Mouse (Mus musculus): Measurements from ENCODE around the gene Prkcd. TPM values are rescaled to one million over a fixed set of nuclear protein-coding genes. Genes with fewer than 3 reads are reported as not detected.
"Not testable (repeated sequence)": the region's sequence is repeated elsewhere in the genome, so short reads cannot be mapped to it uniquely, and the experiment has no call there.

Gene Prkcd
- polyA plus RNA-seq, 1 experiment from 2014 or later, result 17.4 TPM

DNA sequence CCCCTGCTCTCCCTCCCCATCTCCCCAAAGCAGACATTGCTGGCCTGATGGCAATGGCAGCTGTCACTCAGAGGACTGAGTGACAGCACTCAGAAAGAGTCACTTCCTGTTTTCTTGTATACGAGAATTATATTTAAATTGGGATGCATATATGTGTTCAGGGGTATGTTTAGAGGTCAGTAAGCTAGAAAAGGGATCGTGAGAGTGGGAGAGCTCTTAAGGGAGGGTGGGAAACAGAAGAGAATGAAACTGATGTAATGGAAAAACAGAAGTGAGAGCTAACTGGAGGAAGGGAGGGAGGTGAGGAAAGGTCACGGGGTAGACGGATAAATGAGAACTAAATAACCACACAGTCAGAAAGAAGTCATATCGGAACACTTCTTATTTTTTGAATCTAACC lies 46.8 kb downstream of the Prkcd start:
- 85% methylated on average over 5 of the region's 5 CpGs for WGBS
- no peak overlapping the region for H3K9ac ChIP-seq (replicated peaks)
- H3K27me3 ChIP-seq, result no peaks in the 10 kb centered on the region
- H3K4me2 ChIP-seq (replicated peaks), result no peak overlapping the region
- H3K4me1 ChIP-seq (replicated peaks), result peaks cover 5% of the 10 kb centered on the region
- H3K36me3 ChIP-seq, result peaks cover 14% of the 10 kb centered on the region
- H3K9me3 ChIP-seq, result no peaks in the 10 kb centered on the region
- no peak overlapping the region for H3K4me3 ChIP-seq (replicated peaks)
- H3K27ac ChIP-seq, result no peak overlapping the region
- ATAC-seq, result no peak

DNA sequence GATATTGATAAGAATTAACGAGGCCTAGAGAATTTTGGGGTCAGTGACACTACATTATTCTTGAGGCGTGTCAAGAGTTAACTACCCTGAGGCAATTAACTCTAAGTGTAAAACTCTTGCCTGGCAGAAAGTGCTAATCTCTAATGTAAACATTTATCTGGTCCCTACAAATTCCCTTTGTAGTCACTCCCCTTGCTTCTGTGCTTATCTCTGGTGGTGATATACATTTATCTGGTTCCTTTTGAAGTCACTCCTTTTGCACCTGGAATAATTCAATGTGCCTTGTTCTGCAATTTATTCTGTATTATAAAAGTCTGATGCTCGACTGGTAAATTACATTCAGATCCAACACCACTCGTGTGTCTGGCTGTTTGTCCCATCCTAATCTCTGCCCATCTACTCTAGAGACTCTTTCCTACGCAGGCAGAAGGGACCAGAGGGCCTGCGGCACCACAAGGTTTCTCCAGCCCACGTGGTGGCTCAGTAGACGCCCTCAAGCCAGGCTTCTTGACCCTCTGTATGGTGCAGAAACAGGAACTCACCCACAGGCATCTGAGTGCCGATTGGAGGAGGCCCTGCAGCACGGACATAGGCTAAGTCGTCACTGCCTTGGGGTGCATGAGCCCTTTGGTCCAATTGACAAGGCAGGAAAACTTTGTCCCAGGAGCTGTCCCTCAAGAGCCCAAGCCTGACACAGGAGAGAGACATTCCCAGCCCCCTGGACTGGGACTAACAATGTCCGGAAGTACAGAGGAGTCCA lies 48.5 kb downstream of the Prkcd start:
- H3K4me1 ChIP-seq (replicated peaks); H3K4me3 ChIP-seq (replicated peaks); H3K9ac ChIP-seq (replicated peaks); H3K27ac ChIP-seq; H3K27me3 ChIP-seq; H3K4me2 ChIP-seq (replicated peaks); H3K9me3 ChIP-seq; ATAC-seq: not testable (repeated sequence)
- WGBS, result 50% methylated on average over 10 of the region's 12 CpGs
- peaks cover 30% of the 10 kb centered on the region for H3K36me3 ChIP-seq

DNA sequence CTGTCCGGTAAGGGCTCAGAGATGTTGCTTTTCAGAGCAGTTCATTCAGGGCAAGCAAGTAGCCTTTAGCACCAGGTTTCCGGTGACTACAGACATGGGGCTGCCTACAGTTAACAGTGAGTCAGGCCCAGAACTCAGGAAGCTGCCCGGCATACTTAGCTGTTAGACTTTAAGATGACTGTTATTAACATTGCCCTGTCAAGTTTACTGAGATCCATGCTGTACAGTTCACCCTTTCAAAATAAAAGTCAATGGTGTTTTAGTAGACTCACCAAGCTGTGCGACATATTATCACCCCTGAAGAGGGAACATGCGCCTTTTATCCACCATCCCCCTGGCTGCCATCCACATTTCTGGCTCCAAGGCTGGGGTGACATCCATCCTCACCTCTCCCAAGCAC lies 49.8 kb downstream of the Prkcd start:
- Histone ChIP-seq H3K27me3 (no peaks in the 10 kb centered on the region), H3K9ac (replicated peaks) (no peak overlapping the region), H3K4me2 (replicated peaks) (no peak overlapping the region), H3K4me1 (replicated peaks) (peaks cover 4% of the 10 kb centered on the region; the same call in 1 of the 2 replicates), H3K36me3 (peaks cover 42% of the 10 kb centered on the region), H3K27ac (no peak overlapping the region), H3K9me3 (no peaks in the 10 kb centered on the region), H3K4me3 (replicated peaks) (no peak overlapping the region)
- no peak for ATAC-seq
- 84% methylated on average over 5 of the region's 5 CpGs for WGBS

DNA sequence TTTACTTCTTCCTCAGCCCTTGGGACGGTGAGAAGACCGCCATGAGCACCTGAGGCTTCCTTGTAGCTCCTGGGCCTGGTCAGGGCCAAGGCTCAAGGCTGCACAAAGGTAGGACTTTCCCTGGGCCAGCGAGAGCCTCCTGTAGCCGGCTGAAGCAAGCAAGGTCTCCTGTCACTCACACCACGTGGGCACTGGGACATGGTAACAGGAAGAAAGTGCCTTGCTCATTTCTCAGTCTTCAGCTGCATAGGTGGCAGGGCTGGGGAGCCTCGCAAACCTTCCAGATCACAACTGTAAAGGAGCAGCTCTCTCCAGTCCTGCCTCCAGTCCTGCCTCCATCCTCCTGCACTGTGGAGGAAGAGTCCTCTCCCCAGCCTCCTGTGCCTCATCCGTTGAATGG lies 50.2 kb downstream of the Prkcd start:
- no peaks in the 10 kb centered on the region for H3K9me3 ChIP-seq
- no peak overlapping the region for H3K9ac ChIP-seq (replicated peaks)
- peaks cover 47% of the 10 kb centered on the region for H3K36me3 ChIP-seq
- 82% methylated on average over 7 of the region's 7 CpGs for WGBS
- no peak overlapping the region for H3K4me3 ChIP-seq (replicated peaks)
- H3K27me3 ChIP-seq, result no peaks in the 10 kb centered on the region
- no peak for ATAC-seq
- H3K4me2 ChIP-seq (replicated peaks), result no peak overlapping the region
- no peak overlapping the region for H3K27ac ChIP-seq
- H3K4me1 ChIP-seq (replicated peaks), result peaks cover 4% of the 10 kb centered on the region; the same call in 1 of the 2 replicates

DNA sequence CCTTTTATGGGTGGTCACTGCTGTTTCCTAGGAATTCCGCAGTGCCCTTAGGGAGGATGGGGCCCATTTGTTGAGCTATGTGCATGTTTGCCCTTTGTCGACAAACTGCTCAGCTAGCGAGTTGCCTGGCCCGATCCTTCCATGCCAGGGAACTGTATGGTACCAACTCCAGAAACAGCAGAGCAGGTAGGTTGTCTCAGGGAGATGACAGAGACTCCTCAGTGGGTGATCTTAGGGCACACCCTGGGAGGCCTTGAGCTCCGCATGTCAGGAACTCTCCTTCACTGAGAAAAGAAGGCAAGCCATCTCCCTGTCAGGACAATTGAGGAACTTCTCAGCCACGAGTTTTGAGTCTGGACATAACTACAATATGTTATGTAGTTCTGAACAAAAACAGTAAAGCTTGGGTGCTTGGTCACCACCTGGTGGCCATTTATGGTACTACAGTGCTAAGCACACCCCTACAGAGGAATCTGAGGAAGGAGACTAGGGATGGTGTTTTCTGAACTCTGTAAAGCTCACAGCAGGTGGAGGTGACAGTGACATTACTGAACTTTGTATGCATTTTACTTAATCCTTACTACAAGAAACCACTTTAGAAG lies 51.9 kb downstream of the Prkcd start:
- H3K4me2 ChIP-seq (replicated peaks), result no peak overlapping the region
- H3K9me3 ChIP-seq, result no peaks in the 10 kb centered on the region
- 75% methylated on average over 6 of the region's 6 CpGs for WGBS
- ATAC-seq, result peak; percentile 66
- no peaks in the 10 kb centered on the region for H3K4me1 ChIP-seq (replicated peaks)
- H3K4me3 ChIP-seq (replicated peaks), result no peak overlapping the region
- no peaks in the 10 kb centered on the region for H3K27me3 ChIP-seq
- peaks cover 62% of the 10 kb centered on the region for H3K36me3 ChIP-seq
- H3K27ac ChIP-seq, result no peak overlapping the region
- no peak overlapping the region for H3K9ac ChIP-seq (replicated peaks)

DNA sequence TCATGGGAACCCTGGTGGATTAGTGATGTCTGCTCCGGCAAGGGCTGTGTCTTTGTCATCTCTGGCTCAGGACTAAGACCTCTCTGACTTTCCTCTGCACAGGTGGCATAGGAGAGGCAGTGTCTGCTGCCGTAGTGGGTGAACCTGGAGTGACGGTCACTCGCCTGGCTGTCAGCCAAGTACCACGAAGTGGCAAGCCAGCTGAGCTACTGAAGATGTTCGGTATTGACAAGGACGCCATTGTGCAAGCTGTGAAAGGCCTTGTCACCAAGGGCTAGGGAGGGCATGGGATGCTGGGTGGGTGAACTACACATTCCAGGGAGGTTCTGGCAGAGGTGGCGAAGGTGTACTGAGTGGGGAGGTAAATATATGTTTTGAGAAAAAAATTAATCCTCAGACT lies 52.8 kb downstream of the Prkcd start:
- no peak overlapping the region for H3K4me2 ChIP-seq (replicated peaks)

DNA sequence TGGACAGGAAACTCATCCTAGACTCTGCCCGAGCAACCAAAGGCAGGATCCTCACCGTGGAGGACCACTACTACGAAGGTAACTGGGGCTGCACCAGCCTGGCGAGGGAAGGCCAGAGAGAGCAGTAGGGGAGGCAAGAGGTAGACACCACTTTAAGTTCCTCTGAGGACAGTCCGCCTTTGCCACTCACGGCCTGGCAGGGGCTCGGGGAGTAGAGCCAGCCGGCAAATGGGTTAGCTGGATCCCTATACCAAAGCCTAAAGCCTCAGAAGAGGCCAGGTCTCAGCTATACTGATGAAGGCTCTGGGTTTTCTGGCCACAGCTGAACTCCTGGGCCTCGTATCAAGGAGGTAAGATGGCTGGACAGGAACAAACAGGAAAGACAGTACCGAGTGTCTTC lies 53.8 kb downstream of the Prkcd start:
- Histone ChIP-seq H3K27me3 (no peaks in the 10 kb centered on the region), H3K9me3 (no peaks in the 10 kb centered on the region), H3K9ac (replicated peaks) (no peak overlapping the region), H3K27ac (no peak overlapping the region), H3K4me1 (replicated peaks) (no peaks in the 10 kb centered on the region), H3K36me3 (peaks cover 80% of the 10 kb centered on the region), H3K4me3 (replicated peaks) (no peak overlapping the region), H3K4me2 (replicated peaks) (no peak overlapping the region)
- WGBS, result 90% methylated on average over 10 of the region's 10 CpGs
- ATAC-seq, result no peak

More for the DNA sequence above, 52.8 kb downstream of the Prkcd start:
- 82% methylated on average over 8 of the region's 8 CpGs for WGBS
- no peak for ATAC-seq
- Histone ChIP-seq H3K9me3 (no peaks in the 10 kb centered on the region), H3K27ac (no peak overlapping the region), H3K27me3 (no peaks in the 10 kb centered on the region), H3K4me1 (replicated peaks) (no peaks in the 10 kb centered on the region), H3K36me3 (peaks cover 71% of the 10 kb centered on the region), H3K4me3 (replicated peaks) (no peak overlapping the region), H3K9ac (replicated peaks) (no peak overlapping the region)

DNA sequence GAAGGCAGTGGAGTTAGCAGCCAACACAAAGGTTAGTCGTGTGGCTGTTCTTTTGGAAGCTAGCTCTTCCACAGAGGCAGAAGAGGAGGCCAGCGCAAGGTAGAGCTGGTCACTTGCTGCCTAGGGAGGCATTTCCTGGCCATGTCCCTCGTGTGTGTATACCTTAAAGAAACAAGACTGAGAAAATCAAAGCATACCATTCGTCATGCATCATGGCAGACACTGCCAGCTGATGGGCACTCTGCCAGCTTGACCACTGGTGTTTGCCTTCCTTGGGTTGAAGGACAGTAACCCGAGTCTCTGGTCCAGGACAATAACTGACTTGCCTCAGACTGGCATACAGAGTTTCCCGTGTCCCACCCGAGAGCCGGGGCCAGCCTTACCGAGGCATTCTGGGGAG lies 55.7 kb downstream of the Prkcd start:
- no peak overlapping the region for H3K27ac ChIP-seq
- no peaks in the 10 kb centered on the region for H3K27me3 ChIP-seq
- no peak for ATAC-seq
- 93% methylated on average over 9 of the region's 9 CpGs for WGBS
- no peaks in the 10 kb centered on the region for H3K9me3 ChIP-seq
- no peak overlapping the region for H3K9ac ChIP-seq (replicated peaks)
- peaks cover 96% of the 10 kb centered on the region for H3K36me3 ChIP-seq
- H3K4me1 ChIP-seq (replicated peaks), result no peaks in the 10 kb centered on the region
- H3K4me2 ChIP-seq (replicated peaks), result no peak overlapping the region
- no peak overlapping the region for H3K4me3 ChIP-seq (replicated peaks)

DNA sequence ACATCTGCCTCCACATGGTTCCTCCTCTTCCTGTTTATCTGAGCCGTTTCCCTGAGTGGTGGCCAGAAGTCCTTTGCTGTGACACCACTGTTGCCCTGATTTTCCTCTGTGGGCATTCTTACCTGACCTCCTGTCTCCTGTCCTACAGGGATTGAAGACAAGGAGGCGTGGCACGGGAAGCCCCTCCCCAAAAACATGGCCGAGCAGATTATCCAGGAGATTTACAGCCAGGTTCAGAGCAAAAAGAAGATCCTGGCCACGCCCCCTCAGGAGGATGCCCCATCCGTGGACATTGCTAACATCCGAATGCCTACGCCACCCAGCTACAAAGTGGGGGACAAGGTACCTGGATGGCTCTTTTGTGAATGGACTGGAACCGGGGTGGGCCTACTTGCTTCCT lies 58.0 kb downstream of the Prkcd start:
- H3K4me3 ChIP-seq (replicated peaks), result no peak overlapping the region
- H3K9ac ChIP-seq (replicated peaks), result no peak overlapping the region
- no peaks in the 10 kb centered on the region for H3K4me1 ChIP-seq (replicated peaks)
- no peak overlapping the region for H3K4me2 ChIP-seq (replicated peaks)
- 88% methylated on average over 9 of the region's 9 CpGs for WGBS
- no peaks in the 10 kb centered on the region for H3K27me3 ChIP-seq
- H3K9me3 ChIP-seq, result no peaks in the 10 kb centered on the region
- peaks cover 86% of the 10 kb centered on the region for H3K36me3 ChIP-seq
- no peak overlapping the region for H3K27ac ChIP-seq
- ATAC-seq, result no peak

DNA sequence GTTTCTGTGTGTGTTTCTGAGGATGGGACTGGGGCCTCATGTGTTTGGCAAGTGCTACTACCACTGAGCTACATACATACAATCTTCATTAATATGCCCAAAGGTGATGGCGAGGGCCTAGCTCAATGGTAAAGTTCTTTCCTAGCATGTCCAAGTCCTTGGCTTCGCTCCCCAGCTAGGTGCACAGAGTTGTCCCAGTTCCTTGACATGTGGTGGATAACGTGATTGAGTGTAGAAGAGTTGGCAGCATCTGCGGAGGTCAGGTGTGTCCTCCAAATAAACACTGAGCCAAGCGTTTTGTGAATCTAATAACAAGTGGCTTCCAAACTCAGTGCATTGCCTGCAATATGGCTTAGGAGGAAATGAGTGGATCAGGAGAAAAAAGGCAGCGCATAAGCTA lies 59.7 kb downstream of the Prkcd start:
- ATAC-seq, result no peak
- no peak overlapping the region for H3K4me3 ChIP-seq (replicated peaks)
- WGBS, result 95% methylated on average over 6 of the region's 6 CpGs

DNA sequence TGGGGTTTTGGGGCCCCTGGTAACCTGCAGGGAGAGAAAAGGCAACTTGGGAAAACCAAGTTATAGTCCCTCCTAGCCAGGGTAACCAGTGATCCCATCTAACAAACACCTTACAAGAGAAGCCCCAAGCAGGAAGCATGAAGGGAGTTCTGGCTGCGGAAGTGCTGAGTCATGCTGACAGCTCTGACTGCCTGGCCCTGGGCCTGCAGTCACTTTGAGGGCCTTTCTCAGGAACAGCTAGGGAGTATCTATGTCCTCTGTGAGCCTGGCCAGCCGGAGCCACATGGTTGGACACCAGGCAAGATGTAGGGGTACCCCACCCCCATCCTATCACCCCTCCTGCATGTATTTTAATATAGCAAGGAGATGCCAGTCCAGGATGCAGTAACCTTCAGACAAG lies 61.6 kb downstream of the Prkcd start:
- H3K27ac ChIP-seq, result no peak overlapping the region
- WGBS, result 90% methylated on average over 2 of the region's 2 CpGs
- no peak overlapping the region for H3K4me3 ChIP-seq (replicated peaks)
- peaks cover 75% of the 10 kb centered on the region for H3K36me3 ChIP-seq
- ATAC-seq, result no peak
- H3K9ac ChIP-seq (replicated peaks), result no peak overlapping the region
- no peaks in the 10 kb centered on the region for H3K27me3 ChIP-seq
- peaks cover 16% of the 10 kb centered on the region for H3K4me1 ChIP-seq (replicated peaks)
- no peaks in the 10 kb centered on the region for H3K9me3 ChIP-seq
- no peak overlapping the region for H3K4me2 ChIP-seq (replicated peaks)

More for the DNA sequence above, 59.7 kb downstream of the Prkcd start:
- H3K4me1 ChIP-seq (replicated peaks), result peaks cover 7% of the 10 kb centered on the region
- H3K9ac ChIP-seq (replicated peaks), result no peak overlapping the region
- H3K36me3 ChIP-seq, result peaks cover 74% of the 10 kb centered on the region
- no peaks in the 10 kb centered on the region for H3K9me3 ChIP-seq
- H3K4me2 ChIP-seq (replicated peaks), result no peak overlapping the region
- no peaks in the 10 kb centered on the region for H3K27me3 ChIP-seq
- H3K27ac ChIP-seq, result no peak overlapping the region

DNA sequence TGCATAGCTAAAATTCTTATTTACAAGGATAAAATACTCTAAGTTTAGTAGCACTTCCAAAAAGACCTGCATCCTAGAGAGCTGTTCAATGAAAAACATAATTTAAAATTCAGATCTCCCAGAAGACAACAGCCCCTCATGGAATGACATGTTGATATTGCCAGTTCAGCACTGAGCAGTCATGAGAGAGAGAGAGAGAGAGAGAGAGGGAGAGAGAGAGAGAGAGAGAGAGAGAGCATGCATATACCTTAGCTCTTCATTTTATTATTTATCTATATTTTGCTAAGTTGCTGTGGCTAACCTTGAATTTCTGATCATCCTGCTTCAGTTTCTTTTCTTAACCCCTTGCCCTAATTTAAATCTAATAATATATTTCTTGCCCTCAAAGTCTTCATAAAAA lies 63.7 kb downstream of the Prkcd start:
- Histone ChIP-seq H3K36me3 (peaks cover 68% of the 10 kb centered on the region), H3K9ac (replicated peaks) (no peak overlapping the region)
- no peak for ATAC-seq

More for the DNA sequence above, 63.7 kb downstream of the Prkcd start:
- Histone ChIP-seq H3K4me2 (replicated peaks) (no peak overlapping the region), H3K4me3 (replicated peaks) (no peak overlapping the region), H3K27ac (no peak overlapping the region), H3K9me3 (no peaks in the 10 kb centered on the region), H3K4me1 (replicated peaks) (peaks cover 19% of the 10 kb centered on the region), H3K27me3 (no peaks in the 10 kb centered on the region)

All from midbrain, embryonic 13.5 days (tissue).